Comparison of ENCODE assay signal across 23 mouse cellular contexts in the genomic region with DNA sequence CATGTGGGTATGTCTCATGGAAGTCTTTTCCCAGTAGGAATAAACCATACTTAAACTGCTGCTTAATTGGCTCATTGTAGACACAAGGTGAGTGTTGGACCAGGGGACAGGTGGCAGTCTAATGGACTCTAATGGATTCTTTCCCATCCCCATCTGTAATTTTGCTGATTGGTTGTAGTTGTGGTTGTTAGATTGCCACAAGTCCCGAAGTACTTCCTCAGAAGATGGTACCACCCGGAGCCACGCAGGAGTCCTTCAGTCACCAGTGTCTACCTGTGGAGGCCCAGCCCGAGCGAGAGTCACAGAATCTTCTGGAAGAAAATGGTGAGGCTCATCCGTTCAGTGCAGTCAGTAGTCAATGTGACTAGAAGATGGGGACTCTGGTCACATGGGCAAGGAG. TPM values are rescaled to one million over a fixed set of nuclear protein-coding genes. Genes with fewer than 3 reads are reported as not detected.
A peak's percentile ranks its signal among the peaks of the same experiment; 100 is the strongest.
DNase-seq lines count a peak whose midpoint lies in the region; TF ChIP-seq lines count a peak whose summit lies in the region.
"Had no signal": no experiment of that assay in that cellular context is flagged by ENCODE, and none has a peak within 500 bp of the region (broad histone marks: within the 10 kb centered on the region; RNA-seq: fewer than 3 reads in every experiment).

No protein-coding gene starts in this region.

- H3K79me2 ChIP-seq in MEL (ENCODE audit: control insufficient read depth, insufficient read depth, low read length, poor library complexity): peaks cover 13% of the 10 kb centered on the region

- no peak for TF ChIP-seq EP300 in MEL (IDR thresholded peaks at IDR 0.05; ENCODE audit: low read depth in 1 of 2, low read length in 2 of 2)

- H3K27me3 ChIP-seq in heart, embryonic 10.5 days (ENCODE audit: insufficient read depth, poor library complexity, severe bottlenecking): no peaks in the 10 kb centered on the region
- H3K27me3 ChIP-seq in E14TG2a.4 (ENCODE audit: insufficient read depth, low read length): no peaks in the 10 kb centered on the region
- H3K27me3 ChIP-seq in MEL (ENCODE audit: control insufficient read depth in 1 of 2, insufficient read depth in 2 of 2, low read length in 2 of 2): no peaks in the 10 kb centered on the region
- H3K27me3 ChIP-seq: CH12.LX, Patski had no signal

- peak; percentile 82 for DNase-seq in heart, adult 11 months
- DNase-seq in heart, postnatal 36 days: no peak
- peak; percentile 64 for DNase-seq in heart, embryonic 10.5 days (ENCODE audit: low spot score)
- no peak for DNase-seq in heart, postnatal 25 days (ENCODE audit: low spot score)
- no peak for DNase-seq in MEL (ENCODE audit: low read depth, low spot score)
- DNase-seq in adrenal gland, postnatal 4 days (ENCODE audit: low spot score in 2 of 2): no peak
- DNase-seq in left cerebral cortex, postnatal 25 days (ENCODE audit: low spot score in 2 of 2): no peak
- DNase-seq: adrenal gland, adult 2 months; adrenal gland, adult 8-10 months; adrenal gland, postnatal 10 days; adrenal gland, postnatal 14 days; adrenal gland, postnatal 25 days; adrenal gland, postnatal 36 days; B cell, adult 2 months; cerebellum, adult 11 months; cerebellum, adult 11-12 months; cerebellum, adult 18-20 months; cerebellum, adult 2 months; cerebellum, adult 8-10 months had no signal

- no peak for TF ChIP-seq RAD21 in MEL (IDR thresholded peaks at IDR 0.05; ENCODE audit: low read depth, low read length)

- H3K9me3 ChIP-seq in heart, embryonic 10.5 days: no peaks in the 10 kb centered on the region
- H3K9me3 ChIP-seq in E14TG2a.4 (ENCODE audit: low read length) (no peaks in the 10 kb centered on the region), MEL (replicated peaks; ENCODE audit: insufficient read depth, low read length) (no peaks in the 10 kb centered on the region)
- H3K9me3 ChIP-seq: G1E had no signal

- TF ChIP-seq POLR2A in MEL (IDR thresholded peaks at IDR 0.05; ENCODE audit: control insufficient read depth in 1 of 2, insufficient read depth in 1 of 2, low read depth in 1 of 2, low read length in 2 of 2, poor library complexity in 1 of 2): no peak

- 93% methylated on average over 6 of the region's 6 CpGs for WGBS in heart, embryonic 10.5 days

- TF ChIP-seq CTCF in E14TG2a.4 (conservative IDR thresholded peaks at IDR 0.05; ENCODE audit: low read length): no peak
- TF ChIP-seq CTCF in MEL (IDR thresholded peaks at IDR 0.05 in 2 of 3, conservative IDR thresholded peaks at IDR 0.05 in 1 of 3; ENCODE audit: control insufficient read depth in 1 of 3, insufficient read depth in 1 of 3, low read depth in 2 of 3, low read length in 3 of 3, poor library complexity in 1 of 3, severe bottlenecking in 1 of 3): no peak

- H3K36me3 ChIP-seq in heart, embryonic 10.5 days: peaks cover 49% of the 10 kb centered on the region
- peaks cover 35% of the 10 kb centered on the region for H3K36me3 ChIP-seq in E14TG2a.4 (ENCODE audit: insufficient read depth, low read length)
- peaks cover 0 to 20% of the 10 kb centered on the region in 2 experiments; a peak in 2 of 4 replicates for H3K36me3 ChIP-seq in MEL (ENCODE audit: control insufficient read depth in 1 of 2, insufficient read depth in 2 of 2, low read length in 2 of 2)

- intact Hi-C loops in heart, postnatal 36 days (cut with DNase I): no loop called here
- intact Hi-C loops in heart, postnatal 25 days (cut with DNase I): no loop called here
- intact Hi-C loops in left cerebral cortex, postnatal 25 days (cut with DNase I): no loop called here

- H3K27ac ChIP-seq in heart, embryonic 10.5 days: no peak overlapping the region
- peak overlapping the region; percentile 82; the same call in 1 of the 2 replicates for H3K27ac ChIP-seq in MEL (ENCODE audit: control insufficient read depth, low read depth, low read length)

- H3K4me1 ChIP-seq in heart, embryonic 10.5 days: peaks cover 12% of the 10 kb centered on the region
- H3K4me1 ChIP-seq in E14TG2a.4 (replicated peaks; ENCODE audit: low read depth, low read length): peaks cover 55% of the 10 kb centered on the region
- peaks cover 0 to 20% of the 10 kb centered on the region in 2 experiments; a peak in 3 of 4 replicates for H3K4me1 ChIP-seq in MEL (ENCODE audit: control insufficient read depth in 1 of 2, insufficient read depth in 2 of 2, low read length in 2 of 2)

- no peak overlapping the region; the same call in 1 of the 2 replicates for H3K9ac ChIP-seq in MEL (ENCODE audit: control insufficient read depth, low read depth, low read length, poor library complexity, severe bottlenecking)

- H3K4me3 ChIP-seq in heart, embryonic 10.5 days: no peak overlapping the region
- H3K4me3 ChIP-seq in E14TG2a.4 (replicated peaks; ENCODE audit: low read length): 0 out of 2 replicates have a peak overlapping the region, but pooled peaks have one; percentile 2
- no peak overlapping the region for H3K4me3 ChIP-seq in MEL (ENCODE audit: control insufficient read depth in 1 of 2, insufficient read depth in 1 of 2, low read depth in 2 of 2, low read length in 2 of 2)

TF ChIP-seq in MEL, 35 proteins besides CTCF, POLR2A, EP300 and RAD21:
- TF ChIP-seq CHD1 (IDR thresholded peaks at IDR 0.05; ENCODE audit: low read depth, low read length): no peak
TF ChIP-seq in MEL: peak in this region for 0.

RNA-seq across cellular contexts. Expression of gene Zkscan5, which starts 3.0 kb away (rescaled TPM):
- total RNA-seq in heart, postnatal 36 days (2021): 10 to 100 TPM in 1 of 2 experiments, 1 to 10 TPM in 1; 9.5 to 10.1 TPM
- polyA plus RNA-seq in heart, embryonic 10.5 days (2016; fragmentation: Nextera tagmentation; extraction: Ambion mirVana): 10.9 and 11.8 TPM in 2 replicates
- 10 to 100 TPM in 1 of 2 experiments, 1 to 10 TPM in 1; 9.4 to 11.0 TPM for total RNA-seq in heart, postnatal 25 days (2021)
- 7.8 and 8.7 TPM in 2 replicates for total RNA-seq in MEL (2012; rRNA removed)
- 1 to 10 TPM in 1 of 2 experiments, not detected in 1; 9.8 TPM for polyA plus RNA-seq in MEL (2012; ENCODE audit: insufficient read depth in 1 of 2, insufficient read length in 2 of 2, low read depth in 1 of 2, low replicate concordance in 2 of 2, missing spikeins in 1 of 2)
- total RNA-seq in adrenal gland, postnatal 4 days (2021): 10 to 100 TPM; 16.2 to 16.8 TPM
- 10 to 100 TPM; 10.2 to 11.7 TPM for total RNA-seq in left cerebral cortex, postnatal 25 days (2021)

RNA-seq across cellular contexts. Expression of gene Zkscan14, which starts 5.7 kb away (rescaled TPM):
- total RNA-seq in heart, postnatal 36 days (2021): 1 to 10 TPM; 6.5 to 8.5 TPM
- polyA plus RNA-seq in heart, embryonic 10.5 days (2016; fragmentation: Nextera tagmentation; extraction: Ambion mirVana): 6.1 TPM in 2 replicates
- total RNA-seq in heart, postnatal 25 days (2021): 1 to 10 TPM; 6.2 to 7.2 TPM
- 6.7 and 7.1 TPM in 2 replicates for total RNA-seq in MEL (2012; rRNA removed)
- 1 to 10 TPM in 1 of 2 experiments, not detected in 1; 7.5 TPM for polyA plus RNA-seq in MEL (2012; ENCODE audit: insufficient read depth in 1 of 2, insufficient read length in 2 of 2, low read depth in 1 of 2, low replicate concordance in 2 of 2, missing spikeins in 1 of 2)
- 10 to 100 TPM; 14.0 to 14.7 TPM for total RNA-seq in adrenal gland, postnatal 4 days (2021)
- 10 to 100 TPM; 11.5 to 12.6 TPM for total RNA-seq in left cerebral cortex, postnatal 25 days (2021)

RNA-seq across cellular contexts. Expression of gene Atp5j2, which starts 15.5 kb away (rescaled TPM):
- 1,000 to 10,000 TPM; 1,102 to 1,127 TPM for total RNA-seq in heart, postnatal 36 days (2021)
- polyA plus RNA-seq in heart, embryonic 10.5 days (2016; fragmentation: Nextera tagmentation; extraction: Ambion mirVana): 717 and 837 TPM in 2 replicates
- total RNA-seq in heart, postnatal 25 days (2021): 1,000 to 10,000 TPM; 1,052 to 1,137 TPM
- total RNA-seq in MEL (2012; rRNA removed): 493 and 517 TPM in 2 replicates
- polyA plus RNA-seq in MEL (2012; ENCODE audit: insufficient read depth in 1 of 2, insufficient read length in 2 of 2, low read depth in 1 of 2, low replicate concordance in 2 of 2, missing spikeins in 1 of 2): 100 to 1,000 TPM; 543 to 733 TPM
- total RNA-seq in adrenal gland, postnatal 4 days (2021): 100 to 1,000 TPM; 367 to 390 TPM
- 100 to 1,000 TPM; 262 to 266 TPM for total RNA-seq in left cerebral cortex, postnatal 25 days (2021)

RNA-seq across cellular contexts. Expression of gene Zfp655, which starts 24.1 kb away (rescaled TPM):
- total RNA-seq in heart, postnatal 36 days (2021): 10 to 100 TPM; 27.7 to 31.3 TPM
- polyA plus RNA-seq in heart, embryonic 10.5 days (2016; fragmentation: Nextera tagmentation; extraction: Ambion mirVana): 32.5 and 38.0 TPM in 2 replicates
- 10 to 100 TPM; 26.1 to 28.0 TPM for total RNA-seq in heart, postnatal 25 days (2021)
- total RNA-seq in MEL (2012; rRNA removed): 26.9 and 30.3 TPM in 2 replicates
- polyA plus RNA-seq in MEL (2012; ENCODE audit: insufficient read depth in 1 of 2, insufficient read length in 2 of 2, low read depth in 1 of 2, low replicate concordance in 2 of 2, missing spikeins in 1 of 2): 10 to 100 TPM; 25.2 to 35.3 TPM
- total RNA-seq in adrenal gland, postnatal 4 days (2021): 10 to 100 TPM; 48.1 to 53.2 TPM
- total RNA-seq in left cerebral cortex, postnatal 25 days (2021): 10 to 100 TPM; 29.9 to 32.5 TPM

RNA-seq across cellular contexts. Expression of gene Cpsf4, which starts 40.4 kb away (rescaled TPM):
- total RNA-seq in heart, postnatal 36 days (2021): 10 to 100 TPM; 11.4 to 11.7 TPM
- polyA plus RNA-seq in heart, embryonic 10.5 days (2016; fragmentation: Nextera tagmentation; extraction: Ambion mirVana): 38.8 and 53.3 TPM in 2 replicates
- 10 to 100 TPM in 1 of 2 experiments, 1 to 10 TPM in 1; 9.6 to 11.1 TPM for total RNA-seq in heart, postnatal 25 days (2021)
- 72.0 and 75.3 TPM in 2 replicates for total RNA-seq in MEL (2012; rRNA removed)
- 10 to 100 TPM in 1 of 2 experiments, not detected in 1; 88.2 TPM for polyA plus RNA-seq in MEL (2012; ENCODE audit: insufficient read depth in 1 of 2, insufficient read length in 2 of 2, low read depth in 1 of 2, low replicate concordance in 2 of 2, missing spikeins in 1 of 2)
- 10 to 100 TPM; 28.0 to 29.0 TPM for total RNA-seq in adrenal gland, postnatal 4 days (2021)
- 10 to 100 TPM; 21.4 to 21.7 TPM for total RNA-seq in left cerebral cortex, postnatal 25 days (2021)

Comparison
In these comparisons a context has a peak if more than half of its experiments do, and no peak if none do; other contexts are left out.
1. DNase-seq: peak in heart, adult 11 months (single experiment) and heart, embryonic 10.5 days (single experiment); none in heart, postnatal 36 days (0 of 2), heart, postnatal 25 days (single experiment), MEL (single experiment), adrenal gland, postnatal 4 days (0 of 2) and left cerebral cortex, postnatal 25 days (0 of 2).